Mouse (Mus musculus): ENCODE data around the gene Lingo1. TPM values are rescaled to one million over a fixed set of nuclear protein-coding genes. Genes with fewer than 3 reads are reported as not detected.

Gene Lingo1
- polyA plus RNA-seq, 1 experiment from 2014 or later: 3.2 TPM

DNA sequence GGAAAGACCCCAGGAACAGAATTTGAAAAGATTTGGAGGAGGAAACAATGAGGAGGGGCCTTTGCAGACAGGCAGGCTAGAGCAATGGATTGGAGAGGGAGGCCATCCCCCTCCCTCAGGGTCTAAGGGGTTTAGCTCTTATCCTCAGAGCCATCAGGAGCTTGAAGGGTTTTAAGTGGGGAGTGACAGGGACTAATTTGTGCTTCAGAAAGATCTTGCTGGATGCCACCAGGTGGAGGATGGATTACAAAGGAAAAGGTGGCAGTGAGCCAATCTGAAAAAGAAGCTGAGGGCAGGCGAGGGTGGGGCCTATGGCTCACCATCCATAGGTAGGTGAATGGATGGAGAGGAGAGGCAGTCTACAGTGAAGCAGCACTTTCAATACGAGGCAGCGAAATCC, 105.0 kb downstream of the Lingo1 start:
- Histone ChIP-seq H3K27ac (no peak overlapping the region), H3K4me1 (replicated peaks; ENCODE audit: insufficient read depth, low read length) (peaks cover 7% of the 10 kb centered on the region), H3K4me3 (replicated peaks; ENCODE audit: low read depth, low read length) (no peak overlapping the region), H3K36me3 (ENCODE audit: insufficient read depth, low read length) (no peaks in the 10 kb centered on the region), H3K9me3 (replicated peaks; ENCODE audit: low read length) (no peaks in the 10 kb centered on the region), H3K27me3 (ENCODE audit: insufficient read depth, low read length) (no peaks in the 10 kb centered on the region), H3K9ac (ENCODE audit: low read depth, low read length) (no peak overlapping the region), H3K4me2 (ENCODE audit: low read length) (no peak overlapping the region)
- no peak for DNase-seq (ENCODE audit: low spot score)
- no peak for TF ChIP-seq CTCF (IDR thresholded peaks at IDR 0.05; ENCODE audit: low read depth)
- no peak for ATAC-seq (replicated peaks; ENCODE audit: low FRiP score, low read depth)
- WGBS: 85% methylated on average over 3 of the region's 3 CpGs

DNA sequence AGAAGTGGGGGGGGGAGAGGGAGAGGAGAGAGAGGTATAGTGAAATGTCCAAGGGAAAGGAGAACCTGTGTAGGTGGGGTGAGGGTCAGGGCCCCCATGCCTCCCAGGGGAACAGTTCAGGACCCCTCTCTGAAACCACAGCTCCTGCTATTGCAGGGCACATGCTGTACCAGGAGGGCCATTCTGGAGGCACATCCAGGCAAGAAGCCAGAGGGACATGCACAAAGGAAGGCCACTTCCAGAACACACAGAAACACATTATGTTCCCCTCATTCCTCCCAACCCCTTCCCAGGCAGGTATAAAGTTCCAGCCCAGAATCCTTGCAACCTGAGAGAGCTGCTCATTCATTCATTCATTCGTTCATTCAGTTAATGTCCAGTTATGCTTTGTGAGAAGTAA, 105.6 kb downstream of the Lingo1 start:
- no peak overlapping the region for H3K4me2 ChIP-seq (ENCODE audit: low read length)
- no peaks in the 10 kb centered on the region for H3K27me3 ChIP-seq (ENCODE audit: insufficient read depth, low read length)
- H3K27ac ChIP-seq: no peak overlapping the region
- H3K9ac ChIP-seq (ENCODE audit: low read depth, low read length): no peak overlapping the region
- WGBS: 76% methylated on average over 1 of the region's 1 CpGs
- no peaks in the 10 kb centered on the region for H3K36me3 ChIP-seq (ENCODE audit: insufficient read depth, low read length)
- H3K4me1 ChIP-seq (replicated peaks; ENCODE audit: insufficient read depth, low read length): peaks cover 7% of the 10 kb centered on the region
- TF ChIP-seq CTCF (IDR thresholded peaks at IDR 0.05; ENCODE audit: low read depth): no peak
- no peaks in the 10 kb centered on the region for H3K9me3 ChIP-seq (replicated peaks; ENCODE audit: low read length)
- no peak for ATAC-seq (replicated peaks; ENCODE audit: low FRiP score, low read depth)
- DNase-seq (ENCODE audit: low spot score): no peak
- H3K4me3 ChIP-seq (replicated peaks; ENCODE audit: low read depth, low read length): no peak overlapping the region

DNA sequence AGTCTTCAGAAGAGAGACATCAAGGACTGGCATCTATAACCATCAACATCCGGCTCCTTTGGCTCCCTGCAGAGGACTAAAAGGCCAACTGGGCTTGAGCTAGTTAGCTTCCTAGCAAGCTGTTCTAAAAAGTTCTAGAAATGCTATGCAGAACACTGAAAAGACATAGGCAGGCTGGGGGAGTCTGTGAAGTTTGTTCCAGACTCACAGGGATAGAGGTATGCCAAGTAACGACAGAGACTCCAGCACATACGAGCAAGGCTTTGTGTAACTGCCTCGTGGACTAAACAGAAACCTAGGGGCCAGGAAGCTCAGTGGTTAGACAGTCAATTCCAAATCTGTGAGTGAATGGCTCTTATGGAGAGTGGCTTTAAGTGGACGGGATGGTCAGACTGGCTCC, 108.8 kb downstream of the Lingo1 start:
- H3K4me3 ChIP-seq (replicated peaks; ENCODE audit: low read depth, low read length): no peak overlapping the region
- no peak overlapping the region for H3K9ac ChIP-seq (ENCODE audit: low read depth, low read length)
- WGBS: 79% methylated on average over 5 of the region's 5 CpGs
- no peak overlapping the region for H3K4me2 ChIP-seq (ENCODE audit: low read length)
- peaks cover 7% of the 10 kb centered on the region for H3K4me1 ChIP-seq (replicated peaks; ENCODE audit: insufficient read depth, low read length)
- no peak overlapping the region for H3K27ac ChIP-seq
- ATAC-seq (replicated peaks; ENCODE audit: low FRiP score, low read depth) (no peak), DNase-seq (ENCODE audit: low spot score) (no peak)
- H3K9me3 ChIP-seq (replicated peaks; ENCODE audit: low read length): no peaks in the 10 kb centered on the region
- no peak for TF ChIP-seq CTCF (IDR thresholded peaks at IDR 0.05; ENCODE audit: low read depth)
- no peaks in the 10 kb centered on the region for H3K36me3 ChIP-seq (ENCODE audit: insufficient read depth, low read length)
- no peaks in the 10 kb centered on the region for H3K27me3 ChIP-seq (ENCODE audit: insufficient read depth, low read length)

DNA sequence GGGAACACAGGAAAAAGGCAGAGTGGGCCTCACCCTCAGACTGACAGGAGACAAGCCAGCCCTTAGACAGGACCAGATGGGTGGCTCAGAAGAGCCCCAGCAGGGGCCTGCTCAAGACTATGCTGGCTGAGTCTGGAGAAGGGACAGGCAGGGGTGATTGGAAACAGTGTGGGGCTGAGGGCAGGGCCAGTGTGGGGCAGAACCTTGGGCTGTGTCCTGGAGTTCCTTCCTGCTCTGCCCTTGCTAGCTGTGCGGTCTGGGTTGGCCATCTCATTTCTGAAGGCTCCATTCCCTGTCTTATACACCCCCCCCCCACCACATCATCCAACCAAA, 109.2 kb downstream of the Lingo1 start:
- Histone ChIP-seq H3K4me2 (ENCODE audit: low read length) (no peak overlapping the region), H3K4me1 (replicated peaks; ENCODE audit: insufficient read depth, low read length) (peaks cover 7% of the 10 kb centered on the region), H3K9ac (ENCODE audit: low read depth, low read length) (no peak overlapping the region), H3K9me3 (replicated peaks; ENCODE audit: low read length) (no peaks in the 10 kb centered on the region), H3K27me3 (ENCODE audit: insufficient read depth, low read length) (no peaks in the 10 kb centered on the region), H3K36me3 (ENCODE audit: insufficient read depth, low read length) (no peaks in the 10 kb centered on the region), H3K27ac (peak overlapping the region; percentile 50; the same call in 1 of the 2 replicates), H3K4me3 (replicated peaks; ENCODE audit: low read depth, low read length) (no peak overlapping the region)
- no peak for ATAC-seq (replicated peaks; ENCODE audit: low FRiP score, low read depth)
- no peak for TF ChIP-seq CTCF (IDR thresholded peaks at IDR 0.05; ENCODE audit: low read depth)
- WGBS: 83% methylated on average over 1 of the region's 1 CpGs
- DNase-seq (ENCODE audit: low spot score): no peak

DNA sequence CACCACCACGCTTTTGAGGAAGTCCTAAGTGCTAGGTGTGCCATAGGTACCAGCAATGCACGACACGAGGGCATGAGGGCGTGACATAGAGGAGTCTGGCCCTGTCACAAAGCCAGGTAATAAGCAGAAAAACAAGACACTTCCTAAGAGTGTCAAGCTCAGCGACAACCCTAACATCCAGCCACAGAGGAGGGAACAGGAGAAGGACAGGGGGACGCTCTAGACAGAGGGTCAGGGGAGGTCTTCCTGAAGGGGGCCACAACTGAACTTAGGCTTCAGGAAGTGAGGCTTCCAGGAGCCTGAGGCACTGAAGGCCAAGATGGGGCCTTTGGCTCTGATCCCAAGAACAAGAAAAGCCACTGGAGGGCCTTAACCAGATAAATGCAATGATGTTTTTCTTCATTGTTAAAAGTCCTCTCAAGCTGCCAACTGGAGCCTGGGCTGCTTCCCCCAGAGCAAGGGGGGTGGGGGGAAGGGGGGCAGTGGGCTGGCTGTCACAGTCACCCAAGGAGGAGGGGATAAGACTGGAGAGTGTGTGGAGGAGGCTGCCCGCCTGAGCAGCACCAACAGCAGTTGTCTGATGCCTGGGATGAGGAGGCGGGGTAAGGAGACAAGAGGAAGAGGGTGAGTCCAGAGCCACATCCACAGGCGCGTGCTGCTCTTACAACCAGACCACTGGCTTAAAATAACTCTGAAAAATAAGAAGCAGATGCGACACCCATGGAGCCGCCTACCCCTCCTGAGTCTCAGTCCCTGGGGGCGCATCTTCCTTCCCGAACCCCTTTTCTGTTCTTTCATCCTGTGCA, 109.7 kb downstream of the Lingo1 start:
- Histone ChIP-seq H3K9me3 (replicated peaks; ENCODE audit: low read length) (no peaks in the 10 kb centered on the region), H3K27ac (peak overlapping the region; percentile 50; the same call in 1 of the 2 replicates), H3K4me3 (replicated peaks; ENCODE audit: low read depth, low read length) (no peak overlapping the region), H3K36me3 (ENCODE audit: insufficient read depth, low read length) (no peaks in the 10 kb centered on the region), H3K4me1 (replicated peaks; ENCODE audit: insufficient read depth, low read length) (peaks cover 7% of the 10 kb centered on the region), H3K27me3 (ENCODE audit: insufficient read depth, low read length) (no peaks in the 10 kb centered on the region), H3K9ac (ENCODE audit: low read depth, low read length) (no peak overlapping the region), H3K4me2 (ENCODE audit: low read length) (no peak overlapping the region)
- DNase-seq (ENCODE audit: low spot score) (peak; percentile 75), ATAC-seq (replicated peaks; ENCODE audit: low FRiP score, low read depth) (peak; percentile 62; the same call in 1 of the 2 replicates)
- no peak for TF ChIP-seq CTCF (IDR thresholded peaks at IDR 0.05; ENCODE audit: low read depth)
- WGBS: 41% methylated on average over 14 of the region's 14 CpGs

DNA sequence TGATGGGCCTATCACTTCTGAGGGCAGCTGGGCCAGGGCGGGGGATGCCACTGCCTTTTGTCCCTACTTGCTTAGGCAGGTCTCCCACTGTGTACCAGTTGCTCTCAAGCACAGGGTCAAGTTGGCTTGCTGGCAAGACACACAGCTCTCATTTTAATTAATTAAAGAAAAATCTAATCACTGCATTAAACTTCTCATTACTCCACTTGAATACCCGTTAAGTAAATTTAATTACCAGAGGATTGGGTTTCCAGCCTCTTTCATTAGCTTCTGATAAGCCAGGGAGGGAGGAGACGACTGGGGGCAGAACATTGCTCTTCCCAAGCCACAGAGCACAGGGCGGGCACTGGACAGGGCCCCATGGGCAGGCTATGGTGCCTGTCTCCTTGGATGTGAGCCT, 113.4 kb downstream of the Lingo1 start:
- Histone ChIP-seq H3K4me3 (replicated peaks; ENCODE audit: low read depth, low read length) (no peak overlapping the region), H3K27ac (no peak overlapping the region), H3K36me3 (ENCODE audit: insufficient read depth, low read length) (no peaks in the 10 kb centered on the region), H3K9ac (ENCODE audit: low read depth, low read length) (no peak overlapping the region), H3K9me3 (replicated peaks; ENCODE audit: low read length) (no peaks in the 10 kb centered on the region), H3K4me1 (replicated peaks; ENCODE audit: insufficient read depth, low read length) (peaks cover 7% of the 10 kb centered on the region), H3K27me3 (ENCODE audit: insufficient read depth, low read length) (no peaks in the 10 kb centered on the region), H3K4me2 (ENCODE audit: low read length) (no peak overlapping the region)
- ATAC-seq (replicated peaks; ENCODE audit: low FRiP score, low read depth) (no peak), DNase-seq (ENCODE audit: low spot score) (no peak)
- 52% methylated on average over 4 of the region's 4 CpGs for WGBS
- TF ChIP-seq CTCF (IDR thresholded peaks at IDR 0.05; ENCODE audit: low read depth): no peak

DNA sequence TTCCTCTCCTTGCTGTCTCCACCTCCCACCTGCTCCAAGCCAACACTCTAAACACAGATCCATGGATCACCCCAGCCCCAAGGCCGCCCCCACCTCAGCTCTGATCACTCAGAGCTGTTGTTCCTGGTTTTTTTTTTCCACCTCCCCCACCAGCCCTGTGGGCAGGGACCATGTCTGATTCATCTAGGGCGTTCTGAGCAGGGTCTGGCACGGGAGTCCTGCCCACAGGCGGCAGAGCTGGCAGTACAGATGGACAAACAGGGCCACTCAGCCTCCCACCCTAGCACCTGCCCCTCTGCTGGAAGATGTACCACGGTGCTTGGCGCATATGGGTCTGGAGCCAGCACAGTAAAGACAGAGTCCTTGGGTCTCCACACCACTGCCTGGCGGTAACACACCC, 114.3 kb downstream of the Lingo1 start:
- Histone ChIP-seq H3K27ac (no peak overlapping the region), H3K4me1 (replicated peaks; ENCODE audit: insufficient read depth, low read length) (peaks cover 4% of the 10 kb centered on the region), H3K9me3 (replicated peaks; ENCODE audit: low read length) (no peaks in the 10 kb centered on the region), H3K27me3 (ENCODE audit: insufficient read depth, low read length) (no peaks in the 10 kb centered on the region), H3K36me3 (ENCODE audit: insufficient read depth, low read length) (no peaks in the 10 kb centered on the region), H3K4me2 (ENCODE audit: low read length) (no peak overlapping the region), H3K9ac (ENCODE audit: low read depth, low read length) (no peak overlapping the region), H3K4me3 (replicated peaks; ENCODE audit: low read depth, low read length) (no peak overlapping the region)
- DNase-seq (ENCODE audit: low spot score) (no peak), ATAC-seq (replicated peaks; ENCODE audit: low FRiP score, low read depth) (no peak)
- 78% methylated on average over 7 of the region's 7 CpGs for WGBS
- no peak for TF ChIP-seq CTCF (IDR thresholded peaks at IDR 0.05; ENCODE audit: low read depth)

Measured in kidney, postnatal 0 days (tissue).